Mouse (Mus musculus): ENCODE results near the gene Mtcl1. TPM values are rescaled to one million over a fixed set of nuclear protein-coding genes. Genes with fewer than 3 reads are reported as not detected.

The Mtcl1 gene
- polyA plus RNA-seq, 1 experiment from 2014 or later, result 60.4 TPM

GRCm38 (mm10) chr17:66325440-66326203 is 123.9 kb downstream of the Mtcl1 start:
- Histone ChIP-seq H3K36me3 (no peaks in the 10 kb centered on the region; the same call in 1 of the 2 replicates), H3K27ac (peak overlapping the region; percentile 74), H3K4me1 (peaks cover 17% of the 10 kb centered on the region), H3K27me3 (no peaks in the 10 kb centered on the region), H3K4me3 (no peak overlapping the region), H3K9ac (no peak overlapping the region), H3K9me3 (replicated peaks) (peaks cover 7% of the 10 kb centered on the region; the same call in 1 of the 2 replicates), H3K4me2 (replicated peaks) (peak overlapping the region; percentile 42)
- WGBS, result 48% methylated on average over 14 of the region's 14 CpGs
- ATAC-seq (ENCODE audit: low FRiP score), result peak; percentile 92

- Histone ChIP-seq H3K27me3 (no peaks in the 10 kb centered on the region), H3K4me1 (peaks cover 17% of the 10 kb centered on the region), H3K4me3 (no peak overlapping the region), H3K27ac (peak overlapping the region; percentile 74; the same call in 1 of the 2 replicates), H3K9me3 (replicated peaks) (peaks cover 7% of the 10 kb centered on the region; the same call in 1 of the 2 replicates), H3K36me3 (no peaks in the 10 kb centered on the region; the same call in 1 of the 2 replicates), H3K4me2 (replicated peaks) (no peak overlapping the region), H3K9ac (no peak overlapping the region)
- ATAC-seq (ENCODE audit: low FRiP score), result 0 out of 2 replicates have a peak, but pooled peaks have one; percentile 12
- WGBS, result 85% methylated on average over 3 of the region's 3 CpGs
Observed at GRCm38 (mm10) chr17:66324836-66325235, 124.7 kb downstream of the Mtcl1 start.

- no peaks in the 10 kb centered on the region for H3K27me3 ChIP-seq
- no peak overlapping the region for H3K27ac ChIP-seq
- H3K9me3 ChIP-seq (replicated peaks), result no peaks in the 10 kb centered on the region
- no peak overlapping the region for H3K4me3 ChIP-seq
- no peaks in the 10 kb centered on the region for H3K36me3 ChIP-seq
- H3K4me2 ChIP-seq (replicated peaks), result no peak overlapping the region
- no peak for ATAC-seq (ENCODE audit: low FRiP score)
- H3K4me1 ChIP-seq, result peaks cover 17% of the 10 kb centered on the region
- H3K9ac ChIP-seq, result no peak overlapping the region
- WGBS, result 67% methylated on average over 15 of the region's 15 CpGs
Observed at GRCm38 (mm10) chr17:66322646-66323255, 126.8 kb downstream of the Mtcl1 start.

- H3K9me3 ChIP-seq (replicated peaks), result no peaks in the 10 kb centered on the region
- 86% methylated on average over 14 of the region's 14 CpGs for WGBS
- H3K9ac ChIP-seq, result no peak overlapping the region
- ATAC-seq (ENCODE audit: low FRiP score), result no peak
- H3K4me2 ChIP-seq (replicated peaks), result no peak overlapping the region
- no peaks in the 10 kb centered on the region for H3K27me3 ChIP-seq
- H3K27ac ChIP-seq, result no peak overlapping the region
- H3K4me1 ChIP-seq, result peaks cover 17% of the 10 kb centered on the region
- no peaks in the 10 kb centered on the region for H3K36me3 ChIP-seq
- no peak overlapping the region for H3K4me3 ChIP-seq
Observed at GRCm38 (mm10) chr17:66321933-66322332, 127.6 kb downstream of the Mtcl1 start.

GRCm38 (mm10) chr17:66320716-66321372 is 128.7 kb downstream of the Mtcl1 start:
- ATAC-seq (ENCODE audit: low FRiP score), result no peak
- H3K9me3 ChIP-seq (replicated peaks), result no peaks in the 10 kb centered on the region
- WGBS, result 83% methylated on average over 19 of the region's 20 CpGs

GRCm38 (mm10) chr17:66318031-66318430 is 131.5 kb downstream of the Mtcl1 start:
- ATAC-seq (ENCODE audit: low FRiP score), result no peak
- no peaks in the 10 kb centered on the region for H3K27me3 ChIP-seq
- WGBS, result 86% methylated on average over 3 of the region's 3 CpGs
- no peaks in the 10 kb centered on the region for H3K9me3 ChIP-seq (replicated peaks)
- peaks cover 18% of the 10 kb centered on the region for H3K4me1 ChIP-seq
- no peaks in the 10 kb centered on the region for H3K36me3 ChIP-seq
- H3K4me2 ChIP-seq (replicated peaks), result no peak overlapping the region
- H3K9ac ChIP-seq, result no peak overlapping the region
- H3K27ac ChIP-seq, result no peak overlapping the region
- no peak overlapping the region for H3K4me3 ChIP-seq

More at GRCm38 (mm10) chr17:66320716-66321372, 128.7 kb downstream of the Mtcl1 start:
- no peak overlapping the region for H3K4me3 ChIP-seq
- H3K27me3 ChIP-seq, result no peaks in the 10 kb centered on the region
- no peak overlapping the region for H3K27ac ChIP-seq
- peaks cover 16% of the 10 kb centered on the region for H3K4me1 ChIP-seq
- no peaks in the 10 kb centered on the region for H3K36me3 ChIP-seq
- no peak overlapping the region for H3K4me2 ChIP-seq (replicated peaks)
- no peak overlapping the region for H3K9ac ChIP-seq

- 89% methylated on average over 4 of the region's 4 CpGs for WGBS
- no peak for ATAC-seq (ENCODE audit: low FRiP score)
- peaks cover 16% of the 10 kb centered on the region for H3K4me1 ChIP-seq
- no peaks in the 10 kb centered on the region for H3K9me3 ChIP-seq (replicated peaks)
- H3K4me2 ChIP-seq (replicated peaks), result no peak overlapping the region
- no peak overlapping the region for H3K9ac ChIP-seq
- no peak overlapping the region for H3K4me3 ChIP-seq
- H3K27ac ChIP-seq, result no peak overlapping the region
- H3K27me3 ChIP-seq, result no peaks in the 10 kb centered on the region
- H3K36me3 ChIP-seq, result no peaks in the 10 kb centered on the region
Observed at GRCm38 (mm10) chr17:66317576-66317975, 132.0 kb downstream of the Mtcl1 start.

GRCm38 (mm10) chr17:66317156-66317555 is 132.4 kb downstream of the Mtcl1 start:
- no peak overlapping the region for H3K4me3 ChIP-seq
- 78% methylated on average over 5 of the region's 5 CpGs for WGBS
- no peak for ATAC-seq (ENCODE audit: low FRiP score)
- H3K27me3 ChIP-seq, result no peaks in the 10 kb centered on the region
- peaks cover 16% of the 10 kb centered on the region for H3K4me1 ChIP-seq
- no peak overlapping the region for H3K27ac ChIP-seq
- no peak overlapping the region for H3K9ac ChIP-seq
- no peak overlapping the region for H3K4me2 ChIP-seq (replicated peaks)
- H3K36me3 ChIP-seq, result no peaks in the 10 kb centered on the region
- H3K9me3 ChIP-seq (replicated peaks), result no peaks in the 10 kb centered on the region

- WGBS, result 27% methylated on average over 10 of the region's 10 CpGs
- Histone ChIP-seq H3K4me1 (peaks cover 16% of the 10 kb centered on the region), H3K4me3 (no peak overlapping the region), H3K27me3 (no peaks in the 10 kb centered on the region), H3K9me3 (replicated peaks) (no peaks in the 10 kb centered on the region), H3K9ac (no peak overlapping the region), H3K27ac (no peak overlapping the region), H3K36me3 (no peaks in the 10 kb centered on the region), H3K4me2 (replicated peaks) (no peak overlapping the region)
- no peak for ATAC-seq (ENCODE audit: low FRiP score)
Observed at GRCm38 (mm10) chr17:66315451-66315850, 134.1 kb downstream of the Mtcl1 start.

GRCm38 (mm10) chr17:66314566-66315285 is 134.8 kb downstream of the Mtcl1 start:
- 67% methylated on average over 13 of the region's 13 CpGs for WGBS

GRCm38 (mm10) chr17:66301906-66302305 is 147.6 kb downstream of the Mtcl1 start:
- no peak overlapping the region for H3K4me2 ChIP-seq (replicated peaks)
- no peak overlapping the region for H3K4me3 ChIP-seq
- 89% methylated on average over 7 of the region's 7 CpGs for WGBS
- no peaks in the 10 kb centered on the region for H3K9me3 ChIP-seq (replicated peaks)
- no peak overlapping the region for H3K27ac ChIP-seq
- no peak overlapping the region for H3K9ac ChIP-seq
- ATAC-seq (ENCODE audit: low FRiP score), result no peak
- no peaks in the 10 kb centered on the region for H3K4me1 ChIP-seq
- H3K27me3 ChIP-seq, result no peaks in the 10 kb centered on the region
- no peaks in the 10 kb centered on the region for H3K36me3 ChIP-seq

More at GRCm38 (mm10) chr17:66314566-66315285, 134.8 kb downstream of the Mtcl1 start:
- ATAC-seq (ENCODE audit: low FRiP score), result no peak
- H3K27me3 ChIP-seq, result no peaks in the 10 kb centered on the region
- no peaks in the 10 kb centered on the region for H3K36me3 ChIP-seq
- no peak overlapping the region for H3K4me2 ChIP-seq (replicated peaks)
- H3K4me1 ChIP-seq, result peaks cover 16% of the 10 kb centered on the region
- no peaks in the 10 kb centered on the region for H3K9me3 ChIP-seq (replicated peaks)
- H3K4me3 ChIP-seq, result no peak overlapping the region
- H3K9ac ChIP-seq, result no peak overlapping the region
- no peak overlapping the region for H3K27ac ChIP-seq

- H3K27ac ChIP-seq, result no peak overlapping the region
- 68% methylated on average over 4 of the region's 4 CpGs for WGBS
- H3K4me2 ChIP-seq (replicated peaks), result no peak overlapping the region
- no peaks in the 10 kb centered on the region for H3K4me1 ChIP-seq
- no peaks in the 10 kb centered on the region for H3K9me3 ChIP-seq (replicated peaks)
- no peaks in the 10 kb centered on the region for H3K36me3 ChIP-seq
- H3K27me3 ChIP-seq, result no peaks in the 10 kb centered on the region
- no peak for ATAC-seq (ENCODE audit: low FRiP score)
- H3K9ac ChIP-seq, result no peak overlapping the region
- H3K4me3 ChIP-seq, result no peak overlapping the region
Observed at GRCm38 (mm10) chr17:66301267-66301666, 148.3 kb downstream of the Mtcl1 start.
